Mouse (Mus musculus): Measurements from ENCODE around the gene Cwc22.
A peak's percentile ranks its signal among the peaks of the same experiment; 100 is the strongest.

Gene Cwc22

GRCm38 (mm10) chr2:77945596-77946485 is at the start of gene Cwc22:
Gene Cwc22 (minus strand): TSS chr2:77946375.
- DNase-seq, result peak; percentile 85 to 92

- DNase-seq, result no peak
Measured at GRCm38 (mm10) chr2:77993727-77994401, 47.7 kb upstream of the Cwc22 start.

GRCm38 (mm10) chr2:77992951-77993604 is 46.9 kb upstream of the Cwc22 start:
- no peak for DNase-seq

- no peak for DNase-seq
Measured at GRCm38 (mm10) chr2:77990820-77991219, 44.6 kb upstream of the Cwc22 start.

GRCm38 (mm10) chr2:77990121-77990520 is 43.9 kb upstream of the Cwc22 start:
- no peak for DNase-seq

GRCm38 (mm10) chr2:77989390-77989789 is 43.2 kb upstream of the Cwc22 start:
- no peak for DNase-seq

- no peak for DNase-seq
Measured at GRCm38 (mm10) chr2:77985991-77986730, 40.0 kb upstream of the Cwc22 start.

GRCm38 (mm10) chr2:77984209-77984608 is 38.0 kb upstream of the Cwc22 start:
- no peak for DNase-seq

- DNase-seq, result no peak
Measured at GRCm38 (mm10) chr2:77981826-77982225, 35.7 kb upstream of the Cwc22 start.

- DNase-seq, result no peak
Measured at GRCm38 (mm10) chr2:77980696-77981095, 34.5 kb upstream of the Cwc22 start.

GRCm38 (mm10) chr2:77979519-77979918 is 33.3 kb upstream of the Cwc22 start:
- no peak for DNase-seq

- no peak for DNase-seq
Measured at GRCm38 (mm10) chr2:77979081-77979480, 32.9 kb upstream of the Cwc22 start.

- no peak for DNase-seq
Measured at GRCm38 (mm10) chr2:77978256-77978655, 32.1 kb upstream of the Cwc22 start.

- no peak for DNase-seq
Measured at GRCm38 (mm10) chr2:77976321-77976920, 30.2 kb upstream of the Cwc22 start.

GRCm38 (mm10) chr2:77975606-77976005 is 29.4 kb upstream of the Cwc22 start:
- no peak for DNase-seq

- DNase-seq, result no peak
Measured at GRCm38 (mm10) chr2:77974986-77975385, 28.8 kb upstream of the Cwc22 start.

GRCm38 (mm10) chr2:77974366-77974765 is 28.2 kb upstream of the Cwc22 start:
- DNase-seq, result no peak

- no peak for DNase-seq
Measured at GRCm38 (mm10) chr2:77973296-77973695, 27.1 kb upstream of the Cwc22 start.

GRCm38 (mm10) chr2:77972541-77972940 is 26.4 kb upstream of the Cwc22 start:
- DNase-seq, result no peak

GRCm38 (mm10) chr2:77971871-77972270 is 25.7 kb upstream of the Cwc22 start:
- no peak for DNase-seq

- DNase-seq, result no peak
Measured at GRCm38 (mm10) chr2:77971361-77971760, 25.2 kb upstream of the Cwc22 start.

GRCm38 (mm10) chr2:77970556-77970955 is 24.4 kb upstream of the Cwc22 start:
- DNase-seq, result no peak

All from kidney, adult 8-10 months (tissue).